Mouse (Mus musculus) gonadal fat pad, adult 2 months (tissue): ENCODE data around the gene Arl1. TPM values are rescaled to one million over a fixed set of nuclear protein-coding genes. Genes with fewer than 3 reads are reported as not detected.
"Not testable (repeated sequence)": the region's sequence is repeated elsewhere in the genome, so short reads cannot be mapped to it uniquely, and the experiment has no call there.

Experiments used
- DNase-seq: peaks from one replicate; pipeline ENCODE4 v3.0.0-alpha.2; 2012; ENCODE audit warnings: low read depth
- polyA plus RNA-seq: library from polyadenylated mRNA; depleted of rRNA; stranded (reverse); fragments of >200 nt; gene quantifications from 2 replicates; pipeline ENCODE4 v1.2.3, GENCODE M21; 2012; rRNA removed

Arl1 gene
- polyA plus RNA-seq, 1 experiment: 37.0 TPM

DNA sequence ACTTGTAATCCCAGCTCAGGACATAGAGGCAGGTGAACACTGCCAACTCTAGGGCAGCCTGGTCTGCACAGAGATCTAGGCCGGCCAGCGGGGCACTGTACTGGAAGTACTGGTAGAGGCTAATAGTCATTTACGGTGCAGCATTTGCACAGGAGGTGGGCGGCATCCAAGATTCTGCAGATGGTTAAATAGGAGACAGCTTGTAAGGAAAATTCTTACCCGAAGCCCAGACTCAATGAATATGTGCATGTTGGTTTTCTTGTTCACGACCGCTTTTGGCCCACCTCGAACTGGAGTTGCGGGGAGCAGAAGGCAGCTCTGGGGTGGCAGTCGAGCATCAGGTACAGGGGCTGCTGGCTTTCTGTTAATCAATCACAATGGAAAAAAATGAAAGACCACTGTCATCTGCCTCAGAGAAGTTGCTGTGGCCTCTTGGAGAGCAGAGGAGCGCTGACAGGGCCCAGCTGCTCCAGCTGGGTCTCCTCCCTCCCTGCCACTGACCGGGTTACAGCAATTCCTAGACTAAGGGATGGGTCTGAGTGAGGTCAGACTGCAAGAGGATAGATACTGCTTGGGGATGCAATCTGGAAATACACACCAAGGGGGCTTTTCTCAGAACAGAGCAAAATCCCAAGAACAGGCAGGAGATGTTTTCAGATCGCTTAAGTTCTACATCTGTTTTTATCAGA lies 31.0 kb downstream of the Arl1 start:
- no peak for DNase-seq

DNA sequence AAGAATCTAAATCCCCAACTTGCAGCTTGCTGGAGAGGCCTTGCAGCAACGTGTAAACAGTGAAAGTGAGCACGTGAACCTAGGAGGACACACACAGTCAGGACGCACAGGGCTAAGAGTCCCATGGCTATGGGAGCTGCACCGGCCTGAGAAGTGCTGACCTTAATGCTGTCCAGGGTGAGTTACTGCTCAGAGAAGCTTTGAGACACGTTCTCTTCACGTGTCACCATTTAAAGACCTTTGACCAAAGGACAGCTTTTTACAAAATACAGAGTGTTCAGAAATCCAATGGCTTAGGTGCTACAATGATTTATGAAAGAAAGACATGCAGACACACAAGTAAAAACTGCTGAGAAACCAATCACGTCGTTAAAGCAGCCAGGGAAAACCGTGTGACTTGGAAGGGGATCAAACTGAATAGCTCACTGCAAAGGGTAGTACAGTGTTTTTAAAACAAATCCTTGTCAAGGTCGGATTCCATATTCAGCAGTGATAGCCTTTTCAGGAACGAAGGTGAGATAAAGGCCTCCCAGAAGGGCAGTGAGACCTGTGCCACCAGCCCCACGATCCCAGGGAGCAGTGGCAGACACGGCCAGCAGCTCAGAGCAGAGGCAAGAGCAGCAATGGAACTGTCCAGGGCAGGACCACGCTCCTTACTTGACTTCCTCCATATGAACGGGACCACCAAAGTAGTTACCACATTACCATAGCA lies 34.9 kb downstream of the Arl1 start:
- no peak for DNase-seq

- no peak for DNase-seq
Measured at GRCm38 (mm10) chr10:88768961-88769360, 38.3 kb downstream of the Arl1 start.

DNA sequence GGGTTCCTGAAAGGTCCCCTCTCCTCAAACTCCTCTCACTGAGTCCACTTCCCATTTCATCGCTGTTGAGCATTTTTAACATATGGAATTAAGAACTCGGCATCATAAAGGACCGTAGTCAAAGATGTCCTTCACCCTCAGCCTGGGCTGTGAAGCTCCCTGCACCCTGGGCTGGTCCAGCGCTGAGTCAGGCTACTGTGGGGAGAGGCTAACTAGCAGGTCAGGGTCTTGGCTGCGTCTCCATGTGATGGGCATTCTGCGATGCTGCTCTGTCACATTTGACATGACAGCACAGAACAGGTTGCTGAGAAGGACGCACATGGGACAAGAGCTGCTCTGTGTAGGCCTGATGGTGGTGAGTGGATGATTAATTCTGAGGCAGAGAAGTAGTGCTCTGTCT lies 39.0 kb downstream of the Arl1 start:
- DNase-seq: no peak

GRCm38 (mm10) chr10:88772965-88773364 lies 42.3 kb downstream of the Arl1 start:
- not testable (repeated sequence) for DNase-seq

GRCm38 (mm10) chr10:88776206-88776605 lies 45.5 kb downstream of the Arl1 start:
- DNase-seq: no peak

- DNase-seq: no peak
Measured at GRCm38 (mm10) chr10:88780716-88781115, 50.1 kb downstream of the Arl1 start.

- DNase-seq: not testable (repeated sequence)
Measured at GRCm38 (mm10) chr10:88783135-88783534, 52.5 kb downstream of the Arl1 start.

- DNase-seq: no peak
Measured at GRCm38 (mm10) chr10:88783941-88784340, 53.3 kb downstream of the Arl1 start.

DNA sequence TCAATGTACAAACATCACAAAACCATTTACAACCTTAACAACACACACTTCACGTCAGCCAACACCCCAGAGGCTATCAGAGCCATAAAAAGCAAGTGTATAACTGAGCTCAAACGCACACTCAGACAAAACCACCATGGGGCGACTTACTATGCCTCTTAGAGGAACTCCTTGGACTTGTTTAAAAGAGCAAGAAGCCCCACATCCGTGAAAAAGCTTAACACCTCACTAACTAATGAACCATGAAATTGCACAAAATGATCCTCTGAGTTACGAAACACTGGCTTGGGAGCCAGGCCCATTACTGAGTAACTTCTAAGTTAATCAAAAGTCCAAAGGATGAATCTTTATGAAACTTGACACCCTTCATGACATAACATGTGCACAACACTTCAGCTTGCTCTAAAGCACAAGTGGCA lies 53.9 kb downstream of the Arl1 start:
- DNase-seq: no peak

DNA sequence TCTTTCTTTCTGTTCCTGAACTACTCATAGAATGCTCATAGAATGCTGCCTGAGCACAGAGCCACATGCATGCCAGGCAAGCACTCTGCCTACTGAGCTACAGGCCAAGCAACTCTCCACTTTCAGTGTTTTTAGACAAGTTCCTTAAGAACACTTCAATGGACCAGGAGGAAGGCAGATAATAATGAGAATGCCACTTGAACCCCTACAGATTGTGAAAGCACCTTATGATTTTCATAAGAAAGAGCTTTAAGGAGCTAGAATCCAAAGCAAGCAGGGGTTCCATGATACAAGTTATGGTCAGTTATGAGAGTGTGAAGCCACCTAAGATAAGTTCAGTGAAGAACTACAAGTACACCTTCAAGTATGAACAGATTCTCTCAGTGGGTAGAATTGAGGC lies 63.0 kb downstream of the Arl1 start:
- no peak for DNase-seq

Other genes with a start within 250 kb of the Arl1 start
- gene Chpt1, start 226.8 kb upstream of the Arl1 start, polyA plus RNA-seq: 226 and 257 TPM in 2 replicates
- 4.8 and 6.0 TPM in 2 replicates for gene Mybpc1, start 125.7 kb upstream of the Arl1 start, polyA plus RNA-seq
- gene Spic, start 45.8 kb upstream of the Arl1 start, polyA plus RNA-seq: 0.11 and 0.25 TPM in 2 replicates
- 4.2 and 4.3 TPM in 2 replicates for gene Utp20, start 95.9 kb downstream of the Arl1 start, polyA plus RNA-seq
- gene Slc5a8, start 155.1 kb downstream of the Arl1 start, polyA plus RNA-seq: 0.04 and 0.18 TPM in 2 replicates